Mouse (Mus musculus): ENCODE measurements around the gene Smurf2.
A peak's percentile ranks its signal among the peaks of the same experiment; 100 is the strongest.

The Smurf2 gene

GRCm38 (mm10) chr11:106920551-106921379, at the start of gene Smurf2:
Gene Smurf2, minus strand, starts transcription at chr11:106920715.
- DNase-seq (ENCODE audit: low spot score in 2 of 2) = peak; percentile 65 to 81

GRCm38 (mm10) chr11:106969798-106970197, 49.3 kb upstream of the Smurf2 start:
- no peak for DNase-seq (ENCODE audit: low spot score in 2 of 2)

- DNase-seq (ENCODE audit: low spot score in 2 of 2) = no peak
These were observed 47.1 kb upstream of the Smurf2 start for GRCm38 (mm10) chr11:106967630-106968029.

- DNase-seq (ENCODE audit: low spot score in 2 of 2) = no peak
These were observed 45.4 kb upstream of the Smurf2 start for GRCm38 (mm10) chr11:106965881-106966280.

GRCm38 (mm10) chr11:106962310-106962709, 41.8 kb upstream of the Smurf2 start:
- DNase-seq (ENCODE audit: low spot score in 2 of 2) = no peak

- DNase-seq (ENCODE audit: low spot score in 2 of 2) = no peak
These were observed 41.1 kb upstream of the Smurf2 start for GRCm38 (mm10) chr11:106961471-106962081.

- no peak for DNase-seq (ENCODE audit: low spot score in 2 of 2)
These were observed 38.6 kb upstream of the Smurf2 start for GRCm38 (mm10) chr11:106959121-106959520.

GRCm38 (mm10) chr11:106958407-106959071, 38.0 kb upstream of the Smurf2 start:
- no peak for DNase-seq (ENCODE audit: low spot score in 2 of 2)

- DNase-seq (ENCODE audit: low spot score in 2 of 2) = peak in 1 of 2 experiments; percentile 23
These were observed 36.9 kb upstream of the Smurf2 start for GRCm38 (mm10) chr11:106957271-106957980.

- no peak for DNase-seq (ENCODE audit: low spot score in 2 of 2)
These were observed 34.1 kb upstream of the Smurf2 start for GRCm38 (mm10) chr11:106954566-106954965.

GRCm38 (mm10) chr11:106954116-106954515, 33.6 kb upstream of the Smurf2 start:
- no peak for DNase-seq (ENCODE audit: low spot score in 2 of 2)

GRCm38 (mm10) chr11:106937306-106937705, 16.8 kb upstream of the Smurf2 start:
- no peak for DNase-seq (ENCODE audit: low spot score in 2 of 2)

GRCm38 (mm10) chr11:106930366-106930765, 9.9 kb upstream of the Smurf2 start:
- DNase-seq (ENCODE audit: low spot score in 2 of 2) = no peak

- DNase-seq (ENCODE audit: low spot score in 2 of 2) = no peak
These were observed 8.4 kb upstream of the Smurf2 start for GRCm38 (mm10) chr11:106928935-106929334.

GRCm38 (mm10) chr11:106927950-106928349, 7.4 kb upstream of the Smurf2 start:
- DNase-seq (ENCODE audit: low spot score in 2 of 2) = no peak

- DNase-seq (ENCODE audit: low spot score in 2 of 2) = no peak
These were observed 6.7 kb upstream of the Smurf2 start for GRCm38 (mm10) chr11:106927226-106927625.

- no peak for DNase-seq (ENCODE audit: low spot score in 2 of 2)
These were observed 6.2 kb upstream of the Smurf2 start for GRCm38 (mm10) chr11:106926732-106927131.

GRCm38 (mm10) chr11:106919612-106920550, 634 bp downstream of the Smurf2 start:
- DNase-seq (ENCODE audit: low spot score in 2 of 2) = peak; percentile 28 to 29

- DNase-seq (ENCODE audit: low spot score in 2 of 2) = no peak
These were observed 1.6 kb downstream of the Smurf2 start for GRCm38 (mm10) chr11:106918901-106919300.

GRCm38 (mm10) chr11:106911257-106911656, 9.3 kb downstream of the Smurf2 start:
- no peak for DNase-seq (ENCODE audit: low spot score in 2 of 2)

- no peak for DNase-seq (ENCODE audit: low spot score in 2 of 2)
These were observed 12.5 kb downstream of the Smurf2 start for GRCm38 (mm10) chr11:106908016-106908415.

All from frontal cortex, postnatal 10 days (tissue).